Mouse (Mus musculus): ENCODE data around the gene Ugt1a10. TPM values are rescaled to one million over a fixed set of nuclear protein-coding genes. Genes with fewer than 3 reads are reported as not detected.
A peak's percentile ranks its signal among the peaks of the same experiment; 100 is the strongest.

Ugt1a10 gene
- total RNA-seq, 2 experiments from 2014 or later = not detected

- no peak for DNase-seq (ENCODE audit: low spot score in 2 of 2)
Observed at GRCm38 (mm10) chr1:88250023-88250422, 194.8 kb downstream of the Ugt1a10 start.

- DNase-seq (ENCODE audit: low spot score in 2 of 2) = no peak
Observed at GRCm38 (mm10) chr1:88253106-88253505, 197.9 kb downstream of the Ugt1a10 start.

- DNase-seq (ENCODE audit: low spot score in 2 of 2) = no peak
Observed at GRCm38 (mm10) chr1:88253540-88253939, 198.4 kb downstream of the Ugt1a10 start.

- DNase-seq (ENCODE audit: low spot score in 2 of 2) = peak in 1 of 2 experiments; percentile 49
Observed at GRCm38 (mm10) chr1:88254793-88255465, 199.7 kb downstream of the Ugt1a10 start.

- DNase-seq (ENCODE audit: low spot score in 2 of 2) = no peak
Observed at GRCm38 (mm10) chr1:88255466-88255857, 200.3 kb downstream of the Ugt1a10 start.

GRCm38 (mm10) chr1:88255989-88256754 lies 201.0 kb downstream of the Ugt1a10 start:
- peak; percentile 76 to 77 for DNase-seq (ENCODE audit: low spot score in 2 of 2)

- no peak for DNase-seq (ENCODE audit: low spot score in 2 of 2)
Observed at GRCm38 (mm10) chr1:88256886-88257663, 201.9 kb downstream of the Ugt1a10 start.

- DNase-seq (ENCODE audit: low spot score in 2 of 2) = no peak
Observed at GRCm38 (mm10) chr1:88257681-88258080, 202.5 kb downstream of the Ugt1a10 start.

GRCm38 (mm10) chr1:88258361-88258760 lies 203.2 kb downstream of the Ugt1a10 start:
- no peak for DNase-seq (ENCODE audit: low spot score in 2 of 2)

GRCm38 (mm10) chr1:88258881-88259642 lies 203.9 kb downstream of the Ugt1a10 start:
- DNase-seq (ENCODE audit: low spot score in 2 of 2) = peak; percentile 66 to 68

- peak in 1 of 2 experiments; percentile 52 for DNase-seq (ENCODE audit: low spot score in 2 of 2)
Observed at GRCm38 (mm10) chr1:88259643-88260024, 204.4 kb downstream of the Ugt1a10 start.

- peak in 1 of 2 experiments; percentile 64 for DNase-seq (ENCODE audit: low spot score in 2 of 2)
Observed at GRCm38 (mm10) chr1:88260114-88260513, 204.9 kb downstream of the Ugt1a10 start.

GRCm38 (mm10) chr1:88260604-88261377 lies 205.6 kb downstream of the Ugt1a10 start:
- DNase-seq (ENCODE audit: low spot score in 2 of 2) = no peak

GRCm38 (mm10) chr1:88261706-88262105 lies 206.5 kb downstream of the Ugt1a10 start:
- no peak for DNase-seq (ENCODE audit: low spot score in 2 of 2)

- DNase-seq (ENCODE audit: low spot score in 2 of 2) = peak; percentile 69 to 72
Observed at GRCm38 (mm10) chr1:88262255-88262654, 207.1 kb downstream of the Ugt1a10 start.

GRCm38 (mm10) chr1:88262961-88263360 lies 207.8 kb downstream of the Ugt1a10 start:
- no peak for DNase-seq (ENCODE audit: low spot score in 2 of 2)

GRCm38 (mm10) chr1:88263778-88264177 lies 208.6 kb downstream of the Ugt1a10 start:
- DNase-seq (ENCODE audit: low spot score in 2 of 2) = no peak

GRCm38 (mm10) chr1:88264237-88264868 lies 209.2 kb downstream of the Ugt1a10 start:
- no peak for DNase-seq (ENCODE audit: low spot score in 2 of 2)

- no peak for DNase-seq (ENCODE audit: low spot score in 2 of 2)
Observed at GRCm38 (mm10) chr1:88264869-88265240, 209.7 kb downstream of the Ugt1a10 start.

GRCm38 (mm10) chr1:88266123-88266522 lies 210.9 kb downstream of the Ugt1a10 start:
- DNase-seq (ENCODE audit: low spot score in 2 of 2) = no peak
